Mouse (Mus musculus) c-Kit-positive CD71-positive TER-119-positive erythroid progenitor cells, embryonic 14.5 days (primary cell): ENCODE data around the gene Oas1e.
A peak's percentile ranks its signal among the peaks of the same experiment; 100 is the strongest.

Experiments used
- DNase-seq: peaks from one replicate; pipeline ENCODE4 v3.0.0-alpha.2; 2013; ENCODE audit warnings: low spot score

The Oas1e gene

GRCm38 (mm10) chr5:120776801-120777200 is 18.5 kb downstream of the Oas1e start:
- no peak for DNase-seq

GRCm38 (mm10) chr5:120775287-120775985 is 19.9 kb downstream of the Oas1e start:
- DNase-seq = no peak

DNA sequence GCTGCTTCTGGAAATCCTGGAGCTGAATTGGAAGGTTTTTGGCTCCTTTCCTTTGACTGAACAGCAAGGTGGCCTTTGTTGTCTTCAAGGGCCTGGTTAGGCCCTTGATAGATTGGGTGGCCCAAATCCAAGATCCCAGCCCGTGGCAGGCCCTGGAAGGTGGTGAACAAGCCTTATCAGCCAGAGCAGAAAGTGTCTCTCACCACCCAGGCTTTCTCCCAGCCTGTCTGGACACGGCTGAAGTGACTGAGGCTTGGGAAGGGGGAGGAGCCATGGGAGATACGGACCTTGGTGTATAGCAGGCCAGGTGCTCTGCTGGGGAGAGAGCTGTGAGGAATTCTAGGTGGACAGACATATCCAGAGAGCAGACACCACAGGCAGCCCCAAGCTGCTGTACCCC is 25.9 kb downstream of the Oas1e start:
- no peak for DNase-seq

- no peak for DNase-seq
These were observed 30.3 kb downstream of the Oas1e start for GRCm38 (mm10) chr5:120765010-120765409.

- DNase-seq = no peak
These were observed 33.4 kb downstream of the Oas1e start for GRCm38 (mm10) chr5:120761901-120762300.

DNA sequence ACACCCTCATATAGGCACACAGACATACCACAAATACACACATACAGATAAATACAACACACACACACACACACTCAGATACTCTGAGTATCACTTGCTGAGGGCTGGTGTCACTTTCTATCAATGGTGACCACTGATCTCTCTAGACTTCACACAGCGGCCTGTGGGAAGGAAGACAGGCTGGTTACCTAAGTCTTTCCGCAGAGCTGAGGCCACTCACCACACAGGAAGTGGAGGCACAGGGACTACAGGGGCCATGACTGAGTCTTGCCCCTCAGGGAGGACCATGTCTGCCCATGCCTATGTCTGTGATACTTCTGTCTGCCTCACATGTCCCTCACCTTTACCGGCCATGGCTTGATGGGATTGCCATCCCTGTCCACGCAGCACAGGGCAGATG is 41.1 kb downstream of the Oas1e start:
- DNase-seq = no peak

DNA sequence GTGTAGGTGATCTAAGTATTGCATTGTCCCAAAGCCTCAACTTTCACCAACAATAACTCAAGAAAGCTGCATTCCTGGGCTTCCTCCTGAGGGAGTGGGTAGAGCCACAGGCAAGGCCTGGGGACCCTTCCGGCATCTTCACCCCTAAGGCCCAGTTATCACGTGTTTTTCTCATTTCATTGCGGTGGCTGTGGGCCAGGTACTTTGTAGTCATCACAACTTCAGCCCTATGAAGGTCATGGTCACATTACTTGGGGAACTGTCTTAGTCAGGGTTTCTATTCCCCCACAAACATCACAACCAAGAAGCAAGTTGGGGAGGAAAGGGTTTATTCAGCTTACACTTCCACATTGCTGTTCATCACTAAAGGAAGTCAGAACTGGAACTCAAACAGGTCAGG is 42.5 kb downstream of the Oas1e start:
- DNase-seq = no peak

DNA sequence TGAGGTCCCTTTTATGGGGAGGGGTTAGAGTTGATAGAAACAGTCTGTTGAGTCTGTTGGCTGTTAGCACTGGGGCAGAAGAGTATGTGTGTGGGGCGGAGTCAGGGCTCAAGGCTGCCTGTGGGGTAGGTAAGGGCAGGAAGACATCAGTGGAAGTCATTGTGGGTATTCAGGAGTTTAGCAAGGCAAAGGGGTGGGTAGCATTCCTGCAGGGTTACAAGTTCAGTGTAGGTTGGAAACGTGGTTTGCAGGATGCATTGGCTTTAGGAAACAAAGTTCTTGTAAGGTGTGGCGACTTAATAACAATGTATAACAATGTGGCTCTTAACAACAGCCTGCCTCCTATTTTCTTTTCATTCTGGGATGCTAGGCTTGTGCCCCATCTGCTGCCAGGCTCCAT is 44.1 kb downstream of the Oas1e start:
- no peak for DNase-seq

GRCm38 (mm10) chr5:120749688-120750087 is 45.6 kb downstream of the Oas1e start, which contains the start of gene Oas2:
Gene Oas2, minus strand, starts transcription at chr5:120749853.
- no peak for DNase-seq

DNA sequence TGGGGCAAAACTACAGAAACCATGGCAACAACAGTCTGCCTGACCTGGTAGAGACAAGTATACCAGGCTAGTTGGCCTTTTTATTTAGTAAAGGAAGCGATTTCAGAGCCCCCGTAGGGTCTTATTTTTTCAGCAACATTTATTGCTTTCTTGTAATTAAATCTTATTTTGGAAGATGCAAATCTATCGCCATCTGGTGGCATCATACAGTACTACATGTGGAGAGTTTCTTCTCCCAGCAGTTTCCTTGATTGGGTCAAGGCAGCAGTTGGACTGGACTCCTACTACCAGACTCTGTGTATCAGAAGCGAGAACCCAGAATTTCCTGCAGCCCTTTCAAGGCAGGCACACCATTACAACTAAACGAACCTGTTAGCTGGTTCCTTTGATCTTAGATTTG is 48.9 kb downstream of the Oas1e start:
- peak; percentile 39 for DNase-seq

- peak; percentile 35 for DNase-seq
These were observed 53.2 kb downstream of the Oas1e start for GRCm38 (mm10) chr5:120742125-120742524.
